Mouse (Mus musculus): ENCODE data around the gene Nags.

Nags gene

GRCm38 (mm10) chr11:102145471-102146001, at the start of gene Nags:
Gene Nags (plus strand): TSS chr11:102145513.
- in situ Hi-C loops (cut with MboI; ENCODE audit: unreplicated experiment in 2 of 2) = loop anchor here in 1 of 2 experiments (5.0 to 10.0 kb wide), 2 partner anchors 82 to 151 kb away; no protein-coding TSS in a partner anchor

- in situ Hi-C loops (cut with MboI; ENCODE audit: unreplicated experiment in 2 of 2) = loop anchor here in 1 of 2 experiments (5.0 kb wide), 1 partner anchor 38 kb away; no protein-coding TSS in a partner anchor
Observed at GRCm38 (mm10) chr11:102095676-102096075, 49.6 kb upstream of the Nags start.

- in situ Hi-C loops (cut with MboI; ENCODE audit: unreplicated experiment in 2 of 2) = loop anchor here in 1 of 2 experiments (5.0 kb wide), 1 partner anchor 39 kb away; no protein-coding TSS in a partner anchor
Observed at GRCm38 (mm10) chr11:102096446-102096845, 48.9 kb upstream of the Nags start.

GRCm38 (mm10) chr11:102096887-102097391, 48.4 kb upstream of the Nags start:
- in situ Hi-C loops (cut with MboI; ENCODE audit: unreplicated experiment in 2 of 2) = loop anchor here in 1 of 2 experiments (5.0 kb wide), 1 partner anchor 40 kb away; no protein-coding TSS in a partner anchor

GRCm38 (mm10) chr11:102101219-102101618, 44.1 kb upstream of the Nags start, which contains the start of gene Ppy:
Gene Ppy (minus strand): TSS chr11:102101319.
- in situ Hi-C loops (cut with MboI; ENCODE audit: unreplicated experiment in 2 of 2) = loop anchor here in 1 of 2 experiments (5.0 kb wide), 1 partner anchor 36 kb away; no protein-coding TSS in a partner anchor

- in situ Hi-C loops (cut with MboI; ENCODE audit: unreplicated experiment in 2 of 2) = loop anchor here in 1 of 2 experiments (5.0 kb wide), 1 partner anchor 35 kb away; no protein-coding TSS in a partner anchor
Observed at GRCm38 (mm10) chr11:102102485-102103258, 42.6 kb upstream of the Nags start.

- in situ Hi-C loops (cut with MboI; ENCODE audit: unreplicated experiment in 2 of 2) = no loop called here
Observed at GRCm38 (mm10) chr11:102106911-102107310, 38.4 kb upstream of the Nags start.

GRCm38 (mm10) chr11:102107732-102108131, 37.6 kb upstream of the Nags start, which contains the start of gene Pyy:
Gene Pyy (minus strand): TSS chr11:102107832.
- in situ Hi-C loops (cut with MboI; ENCODE audit: unreplicated experiment in 2 of 2) = no loop called here

GRCm38 (mm10) chr11:102111576-102111975, 33.7 kb upstream of the Nags start:
- in situ Hi-C loops (cut with MboI; ENCODE audit: unreplicated experiment in 2 of 2) = no loop called here

GRCm38 (mm10) chr11:102116241-102116640, 29.1 kb upstream of the Nags start:
- in situ Hi-C loops (cut with MboI; ENCODE audit: unreplicated experiment in 2 of 2) = no loop called here

- in situ Hi-C loops (cut with MboI; ENCODE audit: unreplicated experiment in 2 of 2) = no loop called here
Observed at GRCm38 (mm10) chr11:102117386-102117785, 27.9 kb upstream of the Nags start.

- in situ Hi-C loops (cut with MboI; ENCODE audit: unreplicated experiment in 2 of 2) = no loop called here
Observed at GRCm38 (mm10) chr11:102134516-102134915, 10.8 kb upstream of the Nags start.

- in situ Hi-C loops (cut with MboI; ENCODE audit: unreplicated experiment in 2 of 2) = loop anchor here (5.0 kb wide), 3 partner anchors 36 to 76 kb away; partner anchors contain the start of gene Ppy (in 1 of the 2)
Observed at GRCm38 (mm10) chr11:102137625-102138446, 7.5 kb upstream of the Nags start.

- in situ Hi-C loops (cut with MboI; ENCODE audit: unreplicated experiment in 2 of 2) = loop anchor here (5.0 kb wide), 3 partner anchors 36 to 76 kb away; partner anchors contain the start of gene Ppy (in 1 of the 2)
Observed at GRCm38 (mm10) chr11:102138447-102138740, 6.9 kb upstream of the Nags start.

- in situ Hi-C loops (cut with MboI; ENCODE audit: unreplicated experiment in 2 of 2) = loop anchor here (5.0 to 10.0 kb wide), 2 partner anchors 146 to 148 kb away; no protein-coding TSS in a partner anchor
Observed at GRCm38 (mm10) chr11:102140508-102140907, 4.8 kb upstream of the Nags start.

GRCm38 (mm10) chr11:102142355-102142754, 3.0 kb upstream of the Nags start:
- in situ Hi-C loops (cut with MboI; ENCODE audit: unreplicated experiment in 2 of 2) = loop anchor here (5.0 to 10.0 kb wide), 2 partner anchors 148 to 150 kb away; no protein-coding TSS in a partner anchor

- in situ Hi-C loops (cut with MboI; ENCODE audit: unreplicated experiment in 2 of 2) = loop anchor here (5.0 to 10.0 kb wide), 3 partner anchors 82 to 153 kb away; no protein-coding TSS in a partner anchor
Observed at GRCm38 (mm10) chr11:102144957-102145470, 299 bp upstream of the Nags start.

GRCm38 (mm10) chr11:102146005-102146404, 692 bp downstream of the Nags start:
- in situ Hi-C loops (cut with MboI; ENCODE audit: unreplicated experiment in 2 of 2) = loop anchor here in 1 of 2 experiments (5.0 to 10.0 kb wide), 2 partner anchors 81 to 151 kb away; no protein-coding TSS in a partner anchor

- in situ Hi-C loops (cut with MboI; ENCODE audit: unreplicated experiment in 2 of 2) = loop anchor here in 1 of 2 experiments (5.0 to 10.0 kb wide), 2 partner anchors 81 to 152 kb away; no protein-coding TSS in a partner anchor
Observed at GRCm38 (mm10) chr11:102146531-102146930, 1.2 kb downstream of the Nags start.
